Mouse (Mus musculus) olfactory bulb, adult 2 months (tissue): ENCODE measurements around the gene Fbln2.

Experiments
- CTCF ChIP-seq: fragments of 200-500 bp; IDR thresholded peaks from 2 replicates; pipeline ENCODE4 v1.5.1; 2012; ENCODE audit warnings: low read depth, mild to moderate bottlenecking, low read length, moderate library complexity; ENCODE audit not compliant: insufficient read depth
- POLR2A ChIP-seq: fragments of 200-500 bp; IDR thresholded peaks from 2 replicates; pipeline ENCODE4 v1.6.1; 2012; ENCODE audit warnings: mild to moderate bottlenecking, low read depth, low read length, moderate library complexity; ENCODE audit not compliant: insufficient read depth

DNA sequence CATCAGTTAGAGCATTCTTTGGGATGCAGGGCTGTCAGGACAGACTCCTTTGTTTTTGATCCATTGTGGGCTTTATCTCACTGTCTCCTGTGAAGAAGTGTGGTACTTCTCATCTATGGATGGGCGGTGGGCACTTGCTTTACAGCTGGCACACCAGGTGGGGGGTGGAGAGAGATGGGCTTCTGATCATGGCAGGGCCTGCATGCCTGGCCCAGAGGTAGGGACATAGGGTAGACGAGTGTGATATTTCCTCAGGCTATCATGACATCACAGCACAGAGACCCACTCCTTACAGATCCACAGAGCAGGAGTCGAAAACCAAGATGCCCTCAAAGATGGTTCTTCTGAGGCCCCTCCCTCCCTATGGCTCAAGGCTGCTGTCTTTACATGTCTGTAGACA, 90.1 kb downstream of the Fbln2 start:
- no peak for TF ChIP-seq POLR2A
- TF ChIP-seq CTCF, result no peak
